Mouse (Mus musculus) cerebellum, adult 18-20 months (tissue): ENCODE results near the gene Nudt22.

ENCODE experiments used
- DNase-seq, 2 experiments: peaks; one replicate each; pipeline ENCODE4 v3.0.0; 2021

Nudt22 gene

DNA sequence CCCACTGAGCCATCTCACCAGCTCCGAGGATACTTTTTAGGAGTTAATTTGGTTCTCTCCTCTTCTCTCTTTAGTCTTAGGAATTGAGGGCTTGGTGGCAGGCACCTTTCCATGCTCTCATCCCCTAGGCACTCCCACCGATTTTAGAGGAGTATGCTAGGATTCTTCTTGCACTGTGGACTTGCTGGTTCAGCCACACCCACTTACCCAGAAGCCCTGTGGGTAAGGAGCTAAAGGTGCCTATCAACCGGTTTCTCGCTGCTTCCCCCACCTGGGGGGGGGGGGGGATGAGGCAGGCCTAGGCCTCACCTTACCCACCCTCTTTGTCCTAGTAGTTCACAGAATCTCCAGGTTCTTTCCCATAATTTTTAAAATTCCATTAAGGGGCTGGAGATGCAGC is 48.2 kb downstream of the Nudt22 start:
- no peak for DNase-seq

DNA sequence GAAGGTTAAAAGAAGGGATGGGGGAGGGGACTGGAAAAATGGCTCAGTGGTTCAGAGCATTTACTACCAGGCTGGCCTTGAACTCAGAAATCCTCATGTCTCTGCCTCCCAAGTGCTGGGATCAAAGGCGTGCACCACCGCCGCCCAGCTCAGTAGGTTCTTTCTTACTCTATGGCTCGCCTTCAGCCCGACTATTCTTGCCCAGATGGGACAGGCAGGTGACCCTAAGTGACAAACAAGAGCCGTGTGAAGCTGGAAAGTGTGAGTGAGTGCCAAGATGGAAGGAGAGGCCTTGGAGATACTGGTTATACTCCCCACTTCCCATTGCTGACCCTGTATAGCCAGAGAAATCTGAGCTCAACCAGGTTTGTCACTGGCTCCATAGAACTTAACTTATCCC is 52.2 kb downstream of the Nudt22 start:
- DNase-seq = no peak
